Mouse (Mus musculus) lung, adult 2 months (tissue): Measurements from ENCODE around the gene Plcb3. TPM values are rescaled to one million over a fixed set of nuclear protein-coding genes. Genes with fewer than 3 reads are reported as not detected.

ENCODE experiments used
- DNase-seq: peaks from one replicate; pipeline ENCODE4 v3.0.0; 2022
- H3K4me1 ChIP-seq: fragments of 200-500 bp; 2 replicates; pipeline ENCODE4 v1.6.1; 2011; ENCODE audit warnings: low read length; ENCODE audit not compliant: control insufficient read depth, insufficient read depth
- H3K4me3 ChIP-seq: fragments of 200-500 bp; replicated peaks from 2 replicates; pipeline ENCODE3; 2011; ENCODE audit warnings: low read depth, mild to moderate bottlenecking, control low read depth, low read length; ENCODE audit errors: extremely low read depth
- CTCF ChIP-seq: fragments of 200-500 bp; IDR thresholded peaks from 2 replicates; pipeline ENCODE4 v1.5.1; 2011; ENCODE audit warnings: mild to moderate bottlenecking, low read length, control low read depth; ENCODE audit not compliant: insufficient read depth
- POLR2A ChIP-seq: fragments of 200-500 bp; IDR thresholded peaks from 2 replicates; pipeline ENCODE4 v1.6.1; 2011; ENCODE audit warnings: low read depth, mild to moderate bottlenecking, control low read depth, low read length, borderline replicate concordance; ENCODE audit errors: extremely low read depth
- WGBS: fragments of 180-500 bp; shearing (Covaris S2); methylation state at CpG from one replicate; pipeline ENCODE4 v1.1.7; 2018; 5-methylcytosine and 5-hydroxymethylcytosine counted together
- polyA plus RNA-seq: library from polyadenylated mRNA; depleted of rRNA; stranded (reverse); fragments of >200 nt; gene quantifications from 2 replicates; pipeline ENCODE4 v1.2.3, GENCODE M21; 2012

Plcb3 gene
- polyA plus RNA-seq, 1 experiment: 124 TPM

DNA sequence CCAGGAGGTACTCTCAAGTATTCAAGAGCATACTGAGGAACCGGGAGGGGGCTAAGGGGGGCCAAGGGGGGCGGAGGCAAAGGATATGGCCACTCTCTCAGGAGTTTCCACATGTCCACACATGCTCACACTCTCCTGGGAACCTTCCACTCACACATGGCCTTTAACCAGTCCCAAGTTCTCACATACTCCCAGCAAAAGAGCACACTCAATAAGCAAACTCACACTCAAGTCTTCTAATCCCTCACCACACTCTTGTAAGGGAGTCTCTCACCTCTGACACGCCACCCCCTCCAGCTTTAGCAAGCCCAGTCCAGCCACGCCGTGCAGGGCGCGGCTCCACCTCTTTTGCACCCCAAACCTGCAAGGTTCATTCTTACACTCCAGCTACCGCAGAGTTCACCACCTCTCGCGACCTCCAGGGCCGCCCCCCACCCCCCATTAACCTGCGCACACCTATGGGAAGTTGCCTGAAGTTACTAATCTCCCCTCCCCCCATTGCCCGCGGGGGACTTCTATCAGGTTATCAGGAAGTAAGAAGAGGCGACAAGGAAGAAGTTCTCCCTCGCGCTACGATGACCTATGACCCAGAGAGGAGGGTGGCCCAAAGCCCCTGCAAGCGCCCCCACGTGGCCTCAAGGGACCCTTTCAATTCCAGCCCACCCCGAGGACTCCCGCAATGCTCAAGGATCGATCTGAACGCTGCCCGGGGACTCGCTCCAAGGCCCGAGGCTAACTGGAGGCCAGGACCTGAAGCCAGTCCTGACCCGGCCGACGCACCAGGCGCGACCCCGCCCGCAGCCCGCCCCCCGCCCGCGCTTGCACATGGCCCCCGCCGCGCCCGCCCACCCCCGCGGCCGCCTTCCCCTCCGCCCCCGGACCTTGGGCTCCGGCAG is 55.3 kb downstream of the Plcb3 start:
- Histone ChIP-seq H3K4me3 (peak overlapping the region; percentile 76), H3K4me1 (peaks cover 13% of the 10 kb centered on the region)
- no peak for TF ChIP-seq CTCF
- no peak for TF ChIP-seq POLR2A
- DNase-seq: peak; percentile 54
- 2% methylated on average over 33 of the region's 48 CpGs for WGBS

- Histone ChIP-seq H3K4me3 (no peak overlapping the region), H3K4me1 (peaks cover 13% of the 10 kb centered on the region)
- 48% methylated on average over 8 of the region's 8 CpGs for WGBS
- DNase-seq: peak; percentile 46
- TF ChIP-seq POLR2A: no peak
- TF ChIP-seq CTCF: no peak
Observed at GRCm38 (mm10) chr19:6919876-6920740, 56.2 kb downstream of the Plcb3 start.

DNA sequence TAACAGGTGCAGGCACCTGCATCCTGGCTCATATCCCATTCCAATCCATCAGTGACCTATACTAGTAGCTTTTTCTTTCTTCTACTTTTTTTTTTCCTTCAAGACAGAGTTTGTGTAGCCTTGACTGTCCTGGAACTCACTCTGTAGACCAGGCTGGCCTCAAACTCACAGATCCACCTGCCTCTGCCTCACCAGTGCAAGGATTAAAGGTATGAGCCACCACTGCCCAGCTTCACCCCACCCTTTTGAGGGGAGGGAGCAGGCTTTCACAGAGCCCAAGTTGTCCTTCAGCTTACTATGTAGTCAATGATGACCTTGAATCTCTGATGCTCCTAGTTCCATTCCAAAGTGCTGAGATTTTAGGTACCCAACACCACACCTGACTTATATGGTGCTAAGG is 56.8 kb downstream of the Plcb3 start:
- no peak for DNase-seq
- H3K4me1 ChIP-seq: 0 out of 2 replicates have a peak, but pooled peaks cover 8% of the 10 kb centered on the region
- no peak overlapping the region for H3K4me3 ChIP-seq
- no peak for TF ChIP-seq CTCF
- TF ChIP-seq POLR2A: no peak

GRCm38 (mm10) chr19:6918321-6918720 is 57.9 kb downstream of the Plcb3 start:
- TF ChIP-seq CTCF: no peak
- TF ChIP-seq POLR2A: no peak
- Histone ChIP-seq H3K4me1 (0 out of 2 replicates have a peak, but pooled peaks cover 8% of the 10 kb centered on the region), H3K4me3 (no peak overlapping the region)
- WGBS: 85% methylated on average over 4 of the region's 4 CpGs
- no peak for DNase-seq

GRCm38 (mm10) chr19:6916496-6916895 is 59.8 kb downstream of the Plcb3 start:
- Histone ChIP-seq H3K4me1 (0 out of 2 replicates have a peak, but pooled peaks cover 5% of the 10 kb centered on the region), H3K4me3 (no peak overlapping the region)
- TF ChIP-seq POLR2A (no peak), CTCF (no peak)
- DNase-seq: no peak
- WGBS: 61% methylated on average over 4 of the region's 4 CpGs

DNA sequence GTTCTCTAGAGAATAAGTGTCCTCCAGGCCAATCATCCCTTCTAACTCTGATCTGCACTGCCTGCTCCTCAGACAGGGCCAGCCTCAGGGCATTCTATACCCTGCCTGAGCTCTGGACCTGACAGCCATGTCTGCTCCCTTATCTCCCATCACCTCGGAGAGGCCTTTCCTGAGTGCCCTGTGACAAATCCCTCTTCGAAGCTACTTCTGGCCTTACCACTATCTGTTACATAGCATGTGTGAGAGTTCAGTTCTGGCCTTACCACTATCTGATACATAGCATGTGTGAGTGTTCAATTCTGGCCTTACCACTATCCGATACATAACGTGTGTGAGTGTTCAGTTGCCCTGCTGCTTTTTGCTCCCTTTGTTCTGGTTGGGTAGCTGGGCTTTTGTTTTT is 61.0 kb downstream of the Plcb3 start:
- WGBS: 72% methylated on average over 4 of the region's 4 CpGs
- 0 out of 2 replicates have a peak, but pooled peaks cover 3% of the 10 kb centered on the region for H3K4me1 ChIP-seq

GRCm38 (mm10) chr19:6914540-6914939 is 61.7 kb downstream of the Plcb3 start:
- DNase-seq: no peak
- 92% methylated on average over 9 of the region's 9 CpGs for WGBS
- no peaks in the 10 kb centered on the region for H3K4me1 ChIP-seq
- TF ChIP-seq POLR2A: no peak
- no peak for TF ChIP-seq CTCF
- no peak overlapping the region for H3K4me3 ChIP-seq

More for the DNA sequence above, 61.0 kb downstream of the Plcb3 start:
- no peak for DNase-seq
- no peak overlapping the region for H3K4me3 ChIP-seq
- TF ChIP-seq POLR2A (no peak), CTCF (no peak)

DNA sequence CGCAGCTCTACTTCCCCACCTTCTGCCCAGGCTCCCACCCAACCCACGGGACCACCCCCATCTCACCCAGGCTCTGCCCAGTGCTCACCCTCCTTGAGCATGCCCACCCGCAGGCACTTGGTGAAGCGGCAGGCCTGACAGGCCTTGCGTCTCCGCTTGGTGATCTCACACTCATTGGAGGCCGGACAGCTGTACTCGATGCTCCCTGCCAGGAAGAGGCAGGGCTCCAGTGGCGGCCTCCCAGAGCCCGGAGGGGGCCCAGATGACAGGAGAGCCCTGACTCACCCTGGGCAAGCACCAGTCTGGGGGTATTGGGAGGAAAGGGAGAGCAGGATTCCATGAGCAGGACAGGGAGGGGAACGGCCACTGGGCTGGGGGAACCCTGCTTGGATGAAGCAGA is 62.3 kb downstream of the Plcb3 start:
- 64% methylated on average over 11 of the region's 11 CpGs for WGBS
- DNase-seq: no peak
- TF ChIP-seq POLR2A (no peak), CTCF (no peak)

GRCm38 (mm10) chr19:6913036-6913435 is 63.2 kb downstream of the Plcb3 start:
- TF ChIP-seq POLR2A: no peak
- TF ChIP-seq CTCF: no peak
- H3K4me1 ChIP-seq: peaks cover 4% of the 10 kb centered on the region
- H3K4me3 ChIP-seq: no peak overlapping the region
- no peak for DNase-seq
- 69% methylated on average over 6 of the region's 6 CpGs for WGBS

More for the DNA sequence above, 62.3 kb downstream of the Plcb3 start:
- Histone ChIP-seq H3K4me1 (no peaks in the 10 kb centered on the region), H3K4me3 (no peak overlapping the region)
